In the genomic region with DNA sequence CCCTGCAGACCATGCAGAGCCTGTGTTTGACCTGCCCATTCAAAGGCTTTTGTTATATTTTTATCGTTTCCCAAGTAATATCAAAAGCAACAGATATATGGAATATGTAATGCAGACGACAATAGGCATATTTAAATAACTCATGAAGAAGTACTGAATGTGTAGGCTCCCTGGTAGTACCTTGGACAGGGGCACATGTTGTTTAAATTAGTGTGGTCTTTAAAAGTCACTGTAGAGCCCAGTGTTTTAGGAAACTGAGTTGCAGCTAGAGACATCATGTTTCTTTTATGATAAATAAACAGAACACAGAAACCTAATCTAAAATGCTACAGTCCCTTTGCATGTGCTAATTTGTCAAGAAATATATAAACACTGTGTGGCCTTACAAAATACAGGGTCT, we compare ENCODE assay signal across 24 mouse cellular contexts.
DNase-seq lines count a peak whose midpoint lies in the region; ATAC-seq lines count a peak whose summit lies in the region.
"Had no signal": no experiment of that assay in that cellular context is flagged by ENCODE, and none has a peak within 500 bp of the region (broad histone marks: within the 10 kb centered on the region; RNA-seq: fewer than 3 reads in every experiment).

No protein-coding gene starts in this region.

- peak; percentile 71 for DNase-seq in embryonic facial prominence, embryonic 11.5 days (ENCODE audit: low spot score)
- DNase-seq in embryonic facial prominence, embryonic 10.5 days (ENCODE audit: low spot score) = no peak
- DNase-seq in NIH3T3 (ENCODE audit: low read depth) = peak; percentile 24
- DNase-seq in embryonic facial prominence, embryonic 14.5 days (ENCODE audit: low spot score) = peak; percentile 26
- DNase-seq in mesoderm, embryonic 11.5 days (ENCODE audit: low read depth, low spot score) = peak; percentile 5
- no peak for DNase-seq in ovary, postnatal 36 days (ENCODE audit: low spot score)
- DNase-seq in right cerebral cortex, postnatal 14 days = no peak
- DNase-seq: adrenal gland, postnatal 10 days; cerebellum, adult 11 months; cerebellum, adult 8-10 months; cerebellum, postnatal 14 days; gastrocnemius, postnatal 10 days; heart, adult 18-20 months; heart, postnatal 10 days; heart, postnatal 4 days had no signal

- no peak overlapping the region for H3K9ac ChIP-seq in embryonic facial prominence, embryonic 11.5 days (replicated peaks; ENCODE audit: low read length)
- H3K9ac ChIP-seq in embryonic facial prominence, embryonic 14.5 days (ENCODE audit: low read depth, low read length) = no peak overlapping the region
- H3K9ac ChIP-seq: embryonic facial prominence, embryonic 15.5 days; forebrain, embryonic 15.5 days; hindbrain, embryonic 13.5 days; intestine, embryonic 15.5 days had no signal

- 76% methylated on average over 2 of the region's 2 CpGs for WGBS in embryonic facial prominence, embryonic 11.5 days
- WGBS in embryonic facial prominence, embryonic 10.5 days = 77% methylated on average over 2 of the region's 2 CpGs
- WGBS in embryonic facial prominence, embryonic 14.5 days = 68% methylated on average over 2 of the region's 2 CpGs

- no peaks in the 10 kb centered on the region for H3K36me3 ChIP-seq in embryonic facial prominence, embryonic 11.5 days (replicated peaks; ENCODE audit: control insufficient read depth, insufficient read depth, low read depth, low read length)
- no peaks in the 10 kb centered on the region for H3K36me3 ChIP-seq in embryonic facial prominence, embryonic 10.5 days (replicated peaks)
- H3K36me3 ChIP-seq in embryonic facial prominence, embryonic 14.5 days (ENCODE audit: control insufficient read depth, insufficient read depth, low read length) = no peaks in the 10 kb centered on the region
- H3K36me3 ChIP-seq: embryonic facial prominence, embryonic 15.5 days; forebrain, embryonic 10.5 days; forebrain, embryonic 15.5 days; heart, embryonic 10.5 days; hindbrain, embryonic 13.5 days; intestine, embryonic 15.5 days had no signal

- no peak for ATAC-seq in embryonic facial prominence, embryonic 11.5 days (replicated peaks; ENCODE audit: insufficient number of reproducible peaks, low FRiP score, low TSS enrichment, low read depth)
- ATAC-seq in embryonic facial prominence, embryonic 14.5 days (ENCODE audit: low read depth) = no peak
- ATAC-seq: forebrain, embryonic 15.5 days; hindbrain, postnatal 0 days; intestine, embryonic 15.5 days had no signal

- H3K27me3 ChIP-seq in embryonic facial prominence, embryonic 11.5 days (ENCODE audit: control insufficient read depth, insufficient read depth, low read length) = no peaks in the 10 kb centered on the region
- no peaks in the 10 kb centered on the region for H3K27me3 ChIP-seq in embryonic facial prominence, embryonic 10.5 days (replicated peaks; ENCODE audit: low read depth, poor library complexity, severe bottlenecking)
- H3K27me3 ChIP-seq in embryonic facial prominence, embryonic 14.5 days (replicated peaks; ENCODE audit: control insufficient read depth, insufficient read depth, low read length) = no peaks in the 10 kb centered on the region
- H3K27me3 ChIP-seq: CH12.LX; embryonic facial prominence, embryonic 15.5 days; forebrain, embryonic 15.5 days; hindbrain, embryonic 13.5 days; intestine, embryonic 15.5 days had no signal

- no peak overlapping the region for H3K27ac ChIP-seq in embryonic facial prominence, embryonic 11.5 days (replicated peaks; ENCODE audit: low read depth, low read length)
- H3K27ac ChIP-seq in embryonic facial prominence, embryonic 10.5 days (replicated peaks) = no peak overlapping the region
- H3K27ac ChIP-seq in embryonic facial prominence, embryonic 14.5 days (replicated peaks; ENCODE audit: low read depth, low read length) = no peak overlapping the region
- H3K27ac ChIP-seq: embryonic facial prominence, embryonic 15.5 days; forebrain, embryonic 10.5 days; forebrain, embryonic 15.5 days; heart, embryonic 10.5 days; hindbrain, embryonic 13.5 days; hindbrain, postnatal 0 days; intestine, embryonic 15.5 days had no signal

- H3K4me1 ChIP-seq in embryonic facial prominence, embryonic 11.5 days (ENCODE audit: control insufficient read depth, insufficient read depth, low read length) = no peaks in the 10 kb centered on the region
- no peaks in the 10 kb centered on the region for H3K4me1 ChIP-seq in embryonic facial prominence, embryonic 10.5 days
- no peaks in the 10 kb centered on the region for H3K4me1 ChIP-seq in embryonic facial prominence, embryonic 14.5 days (ENCODE audit: control insufficient read depth, insufficient read depth, low read length)
- H3K4me1 ChIP-seq: embryonic facial prominence, embryonic 15.5 days; forebrain, embryonic 10.5 days; forebrain, embryonic 15.5 days; heart, embryonic 10.5 days; hindbrain, embryonic 13.5 days; intestine, embryonic 15.5 days had no signal

- H3K4me2 ChIP-seq in embryonic facial prominence, embryonic 11.5 days (ENCODE audit: low read depth, low read length) = no peak overlapping the region
- no peak overlapping the region for H3K4me2 ChIP-seq in embryonic facial prominence, embryonic 14.5 days (ENCODE audit: low read depth, low read length)
- H3K4me2 ChIP-seq: embryonic facial prominence, embryonic 15.5 days; forebrain, embryonic 15.5 days; hindbrain, embryonic 13.5 days; intestine, embryonic 15.5 days had no signal

- H3K9me3 ChIP-seq in embryonic facial prominence, embryonic 11.5 days (replicated peaks; ENCODE audit: control insufficient read depth, low read length) = no peaks in the 10 kb centered on the region
- no peaks in the 10 kb centered on the region for H3K9me3 ChIP-seq in embryonic facial prominence, embryonic 10.5 days
- H3K9me3 ChIP-seq in embryonic facial prominence, embryonic 14.5 days (ENCODE audit: control insufficient read depth, low read length) = no peaks in the 10 kb centered on the region
- H3K9me3 ChIP-seq: embryonic facial prominence, embryonic 15.5 days; forebrain, embryonic 10.5 days; forebrain, embryonic 15.5 days; heart, embryonic 10.5 days; hindbrain, embryonic 13.5 days; intestine, embryonic 15.5 days had no signal

- H3K4me3 ChIP-seq in embryonic facial prominence, embryonic 11.5 days (ENCODE audit: low read depth, low read length) = no peak overlapping the region
- no peak overlapping the region for H3K4me3 ChIP-seq in embryonic facial prominence, embryonic 10.5 days
- no peak overlapping the region for H3K4me3 ChIP-seq in embryonic facial prominence, embryonic 14.5 days (ENCODE audit: low read depth, low read length)
- H3K4me3 ChIP-seq: embryonic facial prominence, embryonic 15.5 days; erythroblast, embryonic 14.5 days; forebrain, embryonic 10.5 days; forebrain, embryonic 15.5 days; heart, embryonic 10.5 days; hindbrain, embryonic 13.5 days; intestine, embryonic 15.5 days had no signal

Comparison
In these comparisons a context has a peak if more than half of its experiments do, and no peak if none do; other contexts are left out.
1. DNase-seq: peak in embryonic facial prominence, embryonic 11.5 days (single experiment), NIH3T3 (single experiment), embryonic facial prominence, embryonic 14.5 days (single experiment) and mesoderm, embryonic 11.5 days (single experiment); none in embryonic facial prominence, embryonic 10.5 days (single experiment), ovary, postnatal 36 days (single experiment) and right cerebral cortex, postnatal 14 days (single experiment).